Mouse (Mus musculus) MEL (cell line): Measurements from ENCODE around the gene Tsc22d1. TPM values are rescaled to one million over a fixed set of nuclear protein-coding genes. Genes with fewer than 3 reads are reported as not detected.

Source experiments
- polyA plus RNA-seq, 2 experiments: library from polyadenylated mRNA; stranded (reverse) in 1 of 2; unstranded in 1 of 2; fragments of >175 nt in 1 of 2; fragments of >200 nt in 1 of 2; gene quantifications; 2 replicates each; pipeline versions ENCODE4 v1.2.1 to v1.2.4; 2012; ENCODE audit warnings: low replicate concordance in 2 of 2, low read depth in 1 of 2; ENCODE audit not compliant: insufficient read length in 2 of 2, insufficient read depth in 1 of 2, missing spikeins in 1 of 2
- total RNA-seq: library from RNA; depleted of rRNA; stranded (reverse); fragments of 300-350 nt; gene quantifications from 2 replicates; pipeline ENCODE4 v1.2.3, GENCODE M21; 2012; rRNA removed

Tsc22d1 gene
- total and polyA plus RNA-seq, 3 experiments: 7.6 to 15.9 TPM; not detected in 1

Other genes with a start within 250 kb of the Tsc22d1 start
- gene Serp2, start 141.9 kb downstream of the Tsc22d1 start, total RNA-seq: 0.26 and 0.42 TPM in 2 replicates
- under 1 TPM in 1 of 2 experiments, not detected in 1; 0.56 TPM for gene Serp2, start 141.9 kb downstream of the Tsc22d1 start, polyA plus RNA-seq